Mouse (Mus musculus): ENCODE measurements around the gene Vmn2r101. TPM values are rescaled to one million over a fixed set of nuclear protein-coding genes. Genes with fewer than 3 reads are reported as not detected.

The Vmn2r101 gene
- polyA plus RNA-seq (2015; fragmentation: Nextera tagmentation; extraction: Ambion mirVana) = not detected in 2 replicates

- Histone ChIP-seq H3K9ac (no peak within 1 kb of the TSS), H3K36me3 (no peaks in the 10 kb centered on the region), H3K27me3 (no peaks in the 10 kb centered on the region), H3K4me2 (no peak within 1 kb of the TSS), H3K9me3 (no peaks in the 10 kb centered on the region), H3K4me1 (no peaks in the 10 kb centered on the region), H3K4me3 (no peak within 1 kb of the TSS), H3K27ac (no peak within 1 kb of the TSS)
- no peak for ATAC-seq (ENCODE audit: insufficient number of reproducible peaks, low FRiP score, low TSS enrichment, low read depth)
Observed at GRCm38 (mm10) chr17:19576927-19577326, at the start of gene Vmn2r101. TSS of gene Vmn2r101 (plus strand) at chr17:19577227.

- H3K9ac ChIP-seq = no peak overlapping the region
- no peaks in the 10 kb centered on the region for H3K4me1 ChIP-seq
- 0 out of 2 replicates have a peak, but pooled peaks cover 3% of the 10 kb centered on the region for H3K9me3 ChIP-seq
- no peaks in the 10 kb centered on the region for H3K36me3 ChIP-seq
- no peak overlapping the region for H3K27ac ChIP-seq
- ATAC-seq (ENCODE audit: insufficient number of reproducible peaks, low FRiP score, low TSS enrichment, low read depth) = no peak
- 97% methylated on average over 1 of the region's 1 CpGs for WGBS
- no peak overlapping the region for H3K4me2 ChIP-seq
- no peak overlapping the region for H3K4me3 ChIP-seq
- H3K27me3 ChIP-seq = no peaks in the 10 kb centered on the region
Observed at GRCm38 (mm10) chr17:19629328-19629727, 52.3 kb downstream of the Vmn2r101 start.

GRCm38 (mm10) chr17:19658447-19658846, 81.4 kb downstream of the Vmn2r101 start:
- Histone ChIP-seq H3K4me3 (no peak overlapping the region), H3K27ac (no peak overlapping the region), H3K27me3 (no peaks in the 10 kb centered on the region), H3K4me2 (no peak overlapping the region), H3K36me3 (no peaks in the 10 kb centered on the region), H3K9ac (no peak overlapping the region), H3K9me3 (no peaks in the 10 kb centered on the region), H3K4me1 (no peaks in the 10 kb centered on the region)
- no peak for ATAC-seq (ENCODE audit: insufficient number of reproducible peaks, low FRiP score, low TSS enrichment, low read depth)
- WGBS = 55% methylated on average over 3 of the region's 3 CpGs

DNA sequence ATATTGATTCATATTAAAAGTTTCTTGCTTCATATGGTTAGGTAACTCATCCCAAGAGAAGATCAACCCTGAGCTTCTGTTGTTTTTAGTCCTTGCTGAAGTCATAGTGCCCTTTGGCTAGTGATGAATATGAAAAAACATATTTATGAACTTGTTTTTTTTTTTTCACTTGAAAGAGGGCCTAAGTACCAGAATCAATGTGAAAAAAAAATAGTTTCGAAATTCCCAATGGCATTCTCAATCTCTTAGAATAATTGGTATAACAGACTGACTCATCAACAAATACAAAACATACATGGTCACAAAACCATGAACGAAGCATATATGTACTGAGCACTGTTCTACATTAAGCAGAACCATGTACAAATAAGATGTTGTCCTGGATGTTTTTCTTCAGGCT, 83.0 kb downstream of the Vmn2r101 start, which contains the start of gene Vmn2r102:
TSS of gene Vmn2r102 (plus strand) at position 301 of the 400 bp plus-strand sequence.
- no peaks in the 10 kb centered on the region for H3K4me1 ChIP-seq
- no peak within 1 kb of the TSS for H3K4me3 ChIP-seq
- H3K27ac ChIP-seq = no peak within 1 kb of the TSS
- no peak within 1 kb of the TSS for H3K9ac ChIP-seq
- H3K4me2 ChIP-seq = no peak within 1 kb of the TSS
- no peaks in the 10 kb centered on the region for H3K27me3 ChIP-seq
- WGBS = 56% methylated on average over 2 of the region's 2 CpGs
- H3K36me3 ChIP-seq = no peaks in the 10 kb centered on the region
- H3K9me3 ChIP-seq = no peaks in the 10 kb centered on the region
- no peak for ATAC-seq (ENCODE audit: insufficient number of reproducible peaks, low FRiP score, low TSS enrichment, low read depth)

Other genes starting within 250 kb of the Vmn2r101 start
- gene Vmn2r99, start 215.3 kb upstream of the Vmn2r101 start, polyA plus RNA-seq (2015; fragmentation: Nextera tagmentation; extraction: Ambion mirVana) = not detected in 2 replicates
- not detected in 2 replicates for gene Vmn2r100, start 72.5 kb upstream of the Vmn2r101 start, polyA plus RNA-seq (2015; fragmentation: Nextera tagmentation; extraction: Ambion mirVana)
- not detected in 2 replicates for gene Vmn2r102, start 83.1 kb downstream of the Vmn2r101 start, polyA plus RNA-seq (2015; fragmentation: Nextera tagmentation; extraction: Ambion mirVana)
- gene Vmn2r103, start 196.1 kb downstream of the Vmn2r101 start, polyA plus RNA-seq (2015; fragmentation: Nextera tagmentation; extraction: Ambion mirVana) = not detected in 2 replicates

All from limb, embryonic 15.5 days (tissue).